Mouse (Mus musculus) forebrain, embryonic 10.5 days (tissue): ENCODE data around the gene Rpl23a. TPM values are rescaled to one million over a fixed set of nuclear protein-coding genes. Genes with fewer than 3 reads are reported as not detected.

Experiments used
- DNase-seq: peaks from one replicate; pipeline ENCODE4 v3.0.0-alpha.2; 2017; ENCODE audit warnings: low spot score; ENCODE audit errors: extremely low spot score
- H3K27ac ChIP-seq: fragments of 300-500 bp; sonication (generic); 2 replicates; pipeline ENCODE4 v1.5.1; 2016; ENCODE audit warnings: mild to moderate bottlenecking
- H3K27me3 ChIP-seq: fragments of 300-500 bp; sonication (generic); 2 replicates; pipeline ENCODE4 v1.6.1; 2016; ENCODE audit warnings: mild to moderate bottlenecking; ENCODE audit not compliant: poor library complexity, severe bottlenecking
- H3K36me3 ChIP-seq: fragments of 300-500 bp; sonication (generic); replicated peaks from 2 replicates; pipeline ENCODE4 v1.6.1; 2016; ENCODE audit warnings: mild to moderate bottlenecking, moderate library complexity
- H3K4me1 ChIP-seq: fragments of 300-500 bp; sonication (generic); 2 replicates; pipeline ENCODE4 v1.6.1; 2016
- H3K4me3 ChIP-seq: fragments of 300-500 bp; sonication (generic); 2 replicates; pipeline ENCODE4 v1.5.1; 2016; ENCODE audit warnings: mild to moderate bottlenecking, moderate library complexity
- H3K9me3 ChIP-seq: fragments of 300-500 bp; sonication (generic); 2 replicates; pipeline ENCODE4 v1.6.1; 2016; ENCODE audit warnings: mild to moderate bottlenecking, moderate library complexity
- WGBS: fragments of 180-500 bp; shearing (Covaris S2); methylation state at CpG from one replicate; pipeline ENCODE4 v1.1.7; 2016; 5-methylcytosine and 5-hydroxymethylcytosine counted together
- polyA plus RNA-seq: library from polyadenylated mRNA; unstranded; fragments of >200 nt; fragmentation: Nextera tagmentation; extraction: Ambion mirVana; gene quantifications from 2 replicates; pipeline ENCODE4 v1.2.1, GENCODE M21; 2016

The Rpl23a gene
- polyA plus RNA-seq, 1 experiment from 2014 or later: 1,073 TPM

DNA sequence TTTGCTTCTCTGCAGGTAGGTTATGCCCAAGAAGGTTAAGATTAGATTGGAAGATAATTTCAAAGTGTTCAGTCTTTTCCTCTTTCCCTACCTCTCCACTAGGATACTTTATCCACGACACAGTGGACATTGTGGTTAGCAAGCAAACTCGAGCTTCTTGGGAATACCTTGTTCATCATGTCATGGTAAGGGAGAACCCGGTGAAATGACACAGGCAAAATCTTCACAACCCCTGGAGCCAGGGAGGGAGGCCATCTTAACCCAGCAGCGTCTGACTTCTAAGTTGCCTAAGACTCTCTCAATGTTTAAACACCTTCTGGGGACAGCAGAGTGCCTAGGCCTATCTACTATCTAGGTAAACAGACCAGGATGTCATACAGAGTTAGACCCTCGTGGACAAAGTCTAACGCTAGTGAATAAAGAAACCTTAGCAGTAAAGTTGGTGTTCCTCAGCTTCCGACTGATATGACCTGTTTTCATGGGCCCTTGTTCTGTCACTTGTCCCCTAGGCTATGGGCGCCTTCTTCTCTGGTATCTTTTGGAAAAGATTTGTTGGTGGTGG is 3.9 kb downstream of the Rpl23a start:
- 39% methylated on average over 8 of the region's 8 CpGs for WGBS
- peak overlapping the region; percentile 93; the same call in 1 of the 2 replicates for H3K27ac ChIP-seq

GRCm38 (mm10) chr11:78178859-78179437 is 4.4 kb downstream of the Rpl23a start:
- peak; percentile 62 for DNase-seq
- Histone ChIP-seq H3K27me3 (no peaks in the 10 kb centered on the region), H3K27ac (peak overlapping the region; percentile 93), H3K9me3 (no peaks in the 10 kb centered on the region), H3K36me3 (peaks cover 38% of the 10 kb centered on the region), H3K4me1 (peaks cover 77% of the 10 kb centered on the region), H3K4me3 (peak overlapping the region; percentile 61)
- WGBS: under 1% methylated on average over 29 of the region's 29 CpGs

More for the DNA sequence above, 3.9 kb downstream of the Rpl23a start:
- H3K27me3 ChIP-seq: no peaks in the 10 kb centered on the region
- H3K4me3 ChIP-seq: peak overlapping the region; percentile 61
- DNase-seq: no peak
- peaks cover 38% of the 10 kb centered on the region for H3K36me3 ChIP-seq
- H3K4me1 ChIP-seq: peaks cover 75% of the 10 kb centered on the region
- no peaks in the 10 kb centered on the region for H3K9me3 ChIP-seq

GRCm38 (mm10) chr11:78177903-78178858 is 5.2 kb downstream of the Rpl23a start:
- H3K4me1 ChIP-seq: peaks cover 74% of the 10 kb centered on the region
- DNase-seq: peak; percentile 96
- H3K27ac ChIP-seq: peak overlapping the region; percentile 93
- under 1% methylated on average over 83 of the region's 84 CpGs for WGBS
- H3K4me3 ChIP-seq: peak overlapping the region; percentile 61
- H3K9me3 ChIP-seq: no peaks in the 10 kb centered on the region
- no peaks in the 10 kb centered on the region for H3K27me3 ChIP-seq
- H3K36me3 ChIP-seq: peaks cover 38% of the 10 kb centered on the region

DNA sequence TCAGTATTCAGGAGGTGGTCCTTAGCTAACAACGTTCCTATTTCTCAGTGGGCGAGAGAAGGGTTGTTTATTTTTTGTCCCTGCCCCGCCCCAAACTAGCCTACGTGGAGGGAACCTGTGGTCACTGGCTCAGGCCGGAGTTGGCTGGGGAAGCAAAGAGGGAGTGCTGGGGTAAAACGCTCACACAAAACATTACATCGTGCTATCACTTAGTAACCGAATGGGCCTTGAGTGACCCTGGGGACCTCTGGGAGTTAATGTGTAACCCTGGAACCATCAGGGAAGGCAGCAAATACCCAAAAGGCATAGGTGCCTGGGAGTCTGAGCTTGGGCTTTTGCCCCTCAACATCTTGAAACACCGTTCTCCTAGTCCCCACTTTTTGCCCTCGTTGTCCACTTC is 5.9 kb downstream of the Rpl23a start:
- Histone ChIP-seq H3K9me3 (no peaks in the 10 kb centered on the region), H3K27me3 (no peaks in the 10 kb centered on the region), H3K4me1 (peaks cover 72% of the 10 kb centered on the region), H3K27ac (peak overlapping the region; percentile 93), H3K4me3 (peak overlapping the region; percentile 61), H3K36me3 (peaks cover 38% of the 10 kb centered on the region)
- DNase-seq: no peak
- WGBS: 1% methylated on average over 10 of the region's 10 CpGs

DNA sequence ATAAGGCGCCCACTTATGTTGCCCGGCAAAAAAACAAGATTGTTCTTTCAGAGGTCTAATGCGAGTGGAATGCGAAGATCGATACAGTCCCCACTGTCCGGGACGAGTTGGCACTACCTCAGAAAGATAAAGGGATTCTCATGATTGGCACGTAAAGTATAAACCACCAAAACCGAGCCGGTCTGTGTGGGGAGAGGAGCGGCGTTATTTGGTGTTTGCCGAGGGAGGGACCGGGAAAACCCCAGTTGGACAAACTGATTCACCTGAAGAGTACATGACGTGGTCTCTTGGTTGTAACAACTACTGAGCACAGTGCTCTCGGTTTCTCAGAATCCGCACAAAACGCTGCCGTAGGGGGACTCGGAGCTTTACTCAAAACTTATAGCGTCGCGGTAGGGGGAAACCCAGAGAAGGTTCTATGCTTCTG is 6.5 kb downstream of the Rpl23a start:
- Histone ChIP-seq H3K27ac (peak overlapping the region; percentile 93), H3K36me3 (peaks cover 38% of the 10 kb centered on the region), H3K4me3 (peak overlapping the region; percentile 61), H3K9me3 (no peaks in the 10 kb centered on the region), H3K4me1 (peaks cover 70% of the 10 kb centered on the region), H3K27me3 (no peaks in the 10 kb centered on the region)
- WGBS: 2% methylated on average over 23 of the region's 23 CpGs
- no peak for DNase-seq

- Histone ChIP-seq H3K9me3 (no peaks in the 10 kb centered on the region), H3K4me1 (peaks cover 66% of the 10 kb centered on the region), H3K27ac (peak within 1 kb of the TSS; percentile 93), H3K36me3 (peaks cover 34% of the 10 kb centered on the region), H3K27me3 (no peaks in the 10 kb centered on the region), H3K4me3 (peak within 1 kb of the TSS; percentile 61)
- DNase-seq: peak; percentile 91
- WGBS: under 1% methylated on average over 32 of the region's 32 CpGs
Observed at GRCm38 (mm10) chr11:78176402-78176862, 7.0 kb downstream of the Rpl23a start, which contains the start of the genes Nek8 and Tlcd1. TSS of gene Nek8 (minus strand) at chr11:78176675. TSS of gene Tlcd1 (plus strand) at chr11:78176711.

DNA sequence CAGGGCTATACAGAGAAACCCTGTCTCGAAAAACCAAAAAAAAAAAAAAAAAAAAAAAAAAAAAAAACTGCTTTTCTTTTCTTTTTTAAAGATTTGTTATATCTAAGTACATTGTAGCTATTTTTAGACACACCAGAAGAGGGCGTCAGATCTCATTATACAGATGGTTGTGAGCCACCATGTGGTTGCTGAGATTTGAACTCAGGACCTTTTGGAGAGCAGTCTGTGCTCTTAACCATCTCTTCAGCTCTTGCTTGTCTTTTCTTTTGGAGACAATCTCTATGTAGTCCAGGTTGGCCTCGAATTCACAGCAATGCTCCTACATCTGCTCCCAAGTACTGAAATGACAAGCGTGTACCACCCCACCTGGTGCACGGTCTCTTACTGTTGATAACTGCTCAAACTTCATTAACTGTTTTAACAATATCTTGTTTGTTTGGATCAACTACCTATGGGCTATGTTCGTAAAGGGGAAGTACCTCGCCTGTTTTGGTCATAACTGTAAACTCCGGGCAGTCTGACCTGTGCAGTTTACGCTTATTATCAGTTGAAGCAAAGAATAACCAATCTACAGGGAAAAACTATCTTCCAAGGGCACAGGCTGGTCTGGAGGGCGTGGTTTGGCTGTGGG is 7.5 kb downstream of the Rpl23a start:
- H3K36me3 ChIP-seq: peaks cover 32% of the 10 kb centered on the region
- peak overlapping the region; percentile 61 for H3K4me3 ChIP-seq
- WGBS: 8% methylated on average over 9 of the region's 10 CpGs
- DNase-seq: no peak
- no peaks in the 10 kb centered on the region for H3K27me3 ChIP-seq
- peak overlapping the region; percentile 93 for H3K27ac ChIP-seq
- no peaks in the 10 kb centered on the region for H3K9me3 ChIP-seq
- H3K4me1 ChIP-seq: peaks cover 60% of the 10 kb centered on the region

- no peak for DNase-seq
- Histone ChIP-seq H3K4me3 (no peak overlapping the region), H3K27me3 (no peaks in the 10 kb centered on the region), H3K36me3 (peaks cover 20% of the 10 kb centered on the region), H3K4me1 (peaks cover 46% of the 10 kb centered on the region), H3K9me3 (no peaks in the 10 kb centered on the region), H3K27ac (no peak overlapping the region)
- 93% methylated on average over 3 of the region's 3 CpGs for WGBS
Observed at GRCm38 (mm10) chr11:78174506-78174905, 8.9 kb downstream of the Rpl23a start.

GRCm38 (mm10) chr11:78172748-78173383 is 10.5 kb downstream of the Rpl23a start:
- 92% methylated on average over 19 of the region's 19 CpGs for WGBS
- Histone ChIP-seq H3K4me3 (no peak overlapping the region), H3K9me3 (no peaks in the 10 kb centered on the region), H3K4me1 (peaks cover 36% of the 10 kb centered on the region), H3K27ac (no peak overlapping the region), H3K27me3 (no peaks in the 10 kb centered on the region), H3K36me3 (peaks cover 14% of the 10 kb centered on the region)
- no peak for DNase-seq

DNA sequence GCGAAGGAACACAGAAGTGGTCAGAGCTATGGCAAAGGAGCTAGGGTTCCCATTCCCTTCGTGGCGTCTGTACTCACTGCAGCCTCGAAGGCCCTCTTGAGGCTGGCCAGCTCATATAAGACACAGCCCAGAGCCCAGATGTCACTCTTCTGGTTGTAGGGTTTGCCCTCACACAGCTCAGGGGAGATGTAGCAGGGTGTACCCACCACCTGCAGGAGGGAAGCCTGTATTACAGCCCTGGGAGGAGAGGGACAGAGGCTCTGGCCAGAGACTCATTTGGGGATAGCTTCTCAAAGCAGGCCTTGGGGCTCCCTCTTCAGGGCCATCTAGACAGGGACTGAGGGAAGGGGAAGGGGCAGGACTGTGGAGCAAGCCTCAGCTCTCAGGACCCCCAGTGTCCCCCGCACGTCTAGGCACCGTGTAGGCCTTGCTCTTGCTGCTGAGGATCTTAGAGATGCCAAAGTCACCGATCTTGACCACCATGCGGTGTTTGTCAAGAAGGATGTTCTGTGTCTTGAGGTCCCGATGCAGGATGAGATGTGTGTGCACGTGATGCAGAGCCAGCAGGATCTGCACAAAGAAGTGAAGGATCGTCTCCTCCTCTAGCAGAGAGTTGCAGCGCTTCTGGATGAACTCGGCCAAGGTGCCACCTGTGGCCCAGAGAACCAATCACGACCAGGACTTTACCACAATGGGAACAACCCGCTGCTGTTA is 11.2 kb downstream of the Rpl23a start:
- peak; percentile 14 for DNase-seq
- 80% methylated on average over 16 of the region's 16 CpGs for WGBS
- Histone ChIP-seq H3K4me1 (peaks cover 29% of the 10 kb centered on the region), H3K4me3 (no peak overlapping the region), H3K9me3 (no peaks in the 10 kb centered on the region), H3K36me3 (peaks cover 14% of the 10 kb centered on the region), H3K27ac (no peak overlapping the region), H3K27me3 (peaks cover 6% of the 10 kb centered on the region)

- H3K27me3 ChIP-seq: peaks cover 15% of the 10 kb centered on the region
- DNase-seq: no peak
- whole genome bisulfite sequencing: 69% methylated on average over 4 of the region's 4 CpGs
- peaks cover 14% of the 10 kb centered on the region for H3K36me3 ChIP-seq
- no peak overlapping the region for H3K27ac ChIP-seq
- no peaks in the 10 kb centered on the region for H3K9me3 ChIP-seq
- peaks cover 31% of the 10 kb centered on the region for H3K4me1 ChIP-seq
- H3K4me3 ChIP-seq: no peak overlapping the region
Observed at GRCm38 (mm10) chr11:78171328-78171727, 12.1 kb downstream of the Rpl23a start.
